14 mouse cellular contexts compared by ENCODE assay signal in genomic region chr11:76639269-76639985, GRCm38 (mm10). TPM values are rescaled to one million over a fixed set of nuclear protein-coding genes. Genes with fewer than 3 reads are reported as not detected.
DNase-seq lines count a peak whose midpoint lies in the region; ATAC-seq and TF ChIP-seq lines count a peak whose summit lies in the region.
"Had no signal": no experiment of that assay in that cellular context is flagged by ENCODE, and none has a peak within 500 bp of the region (broad histone marks: within the 10 kb centered on the region; RNA-seq: fewer than 3 reads in every experiment).

No protein-coding gene starts in this region.

- H3K9ac ChIP-seq in forebrain, embryonic 15.5 days (replicated peaks), result no peak overlapping the region
- no peak overlapping the region for H3K9ac ChIP-seq in forebrain, embryonic 11.5 days (ENCODE audit: low read length)
- H3K9ac ChIP-seq in neural tube, embryonic 14.5 days (replicated peaks; ENCODE audit: low read depth, low read length), result no peak overlapping the region
- H3K9ac ChIP-seq in hindbrain, embryonic 16.5 days (ENCODE audit: low read depth, low read length), result no peak overlapping the region
- H3K9ac ChIP-seq: heart, embryonic 15.5 days; lung, embryonic 15.5 days had no signal

- 0 out of 2 replicates have a peak, but pooled peaks cover 5% of the 10 kb centered on the region for H3K4me1 ChIP-seq in forebrain, embryonic 15.5 days
- 0 out of 2 replicates have a peak, but pooled peaks cover 2% of the 10 kb centered on the region for H3K4me1 ChIP-seq in forebrain, embryonic 11.5 days (replicated peaks; ENCODE audit: control insufficient read depth, insufficient read depth, low read length)
- H3K4me1 ChIP-seq in neural tube, embryonic 14.5 days (ENCODE audit: control insufficient read depth, insufficient read depth, low read length), result 0 out of 2 replicates have a peak, but pooled peaks cover 4% of the 10 kb centered on the region
- H3K4me1 ChIP-seq in cerebellum, adult 2 months (ENCODE audit: control insufficient read depth, insufficient read depth, low read length), result peaks cover 3% of the 10 kb centered on the region; the same call in 1 of the 2 replicates
- peaks cover 10% of the 10 kb centered on the region for H3K4me1 ChIP-seq in hindbrain, embryonic 16.5 days (ENCODE audit: control insufficient read depth, insufficient read depth, low read depth, low read length)
- H3K4me1 ChIP-seq: heart, embryonic 15.5 days; lung, embryonic 15.5 days had no signal

- no peaks in the 10 kb centered on the region; the same call in 1 of the 2 replicates for H3K27me3 ChIP-seq in forebrain, embryonic 15.5 days
- H3K27me3 ChIP-seq in forebrain, embryonic 11.5 days (ENCODE audit: control insufficient read depth, insufficient read depth, low read length), result peaks cover 4% of the 10 kb centered on the region; the same call in 1 of the 2 replicates
- H3K27me3 ChIP-seq in neural tube, embryonic 14.5 days (ENCODE audit: control insufficient read depth, insufficient read depth, low read length), result no peaks in the 10 kb centered on the region
- no peaks in the 10 kb centered on the region for H3K27me3 ChIP-seq in cerebellum, adult 2 months (ENCODE audit: control insufficient read depth, insufficient read depth, low read length)
- no peaks in the 10 kb centered on the region for H3K27me3 ChIP-seq in hindbrain, embryonic 16.5 days (replicated peaks; ENCODE audit: control insufficient read depth, insufficient read depth, low read length)

- H3K4me3 ChIP-seq in forebrain, embryonic 15.5 days, result no peak overlapping the region
- no peak overlapping the region for H3K4me3 ChIP-seq in forebrain, embryonic 11.5 days (ENCODE audit: low read depth, low read length)
- no peak overlapping the region for H3K4me3 ChIP-seq in neural tube, embryonic 14.5 days (ENCODE audit: low read depth, low read length)
- H3K4me3 ChIP-seq in cerebellum, adult 2 months (replicated peaks; ENCODE audit: insufficient read depth, low read depth, low read length), result no peak overlapping the region
- no peak overlapping the region for H3K4me3 ChIP-seq in hindbrain, embryonic 16.5 days (ENCODE audit: low read length)
- H3K4me3 ChIP-seq: heart, embryonic 15.5 days; lung, embryonic 15.5 days had no signal

- H3K9me3 ChIP-seq in forebrain, embryonic 15.5 days, result no peaks in the 10 kb centered on the region
- no peaks in the 10 kb centered on the region for H3K9me3 ChIP-seq in forebrain, embryonic 11.5 days (ENCODE audit: control insufficient read depth, low read length)
- no peaks in the 10 kb centered on the region for H3K9me3 ChIP-seq in neural tube, embryonic 14.5 days (ENCODE audit: control insufficient read depth, low read length)
- no peaks in the 10 kb centered on the region for H3K9me3 ChIP-seq in hindbrain, embryonic 16.5 days (ENCODE audit: control insufficient read depth, low read length)
- H3K9me3 ChIP-seq: G1E; heart, embryonic 15.5 days; lung, embryonic 15.5 days had no signal

- no peak overlapping the region; the same call in 1 of the 2 replicates for H3K4me2 ChIP-seq in forebrain, embryonic 15.5 days (replicated peaks)
- H3K4me2 ChIP-seq in forebrain, embryonic 11.5 days (ENCODE audit: low read depth, low read length, severe bottlenecking), result no peak overlapping the region
- no peak overlapping the region for H3K4me2 ChIP-seq in neural tube, embryonic 14.5 days (ENCODE audit: low read depth, low read length)
- H3K4me2 ChIP-seq in hindbrain, embryonic 16.5 days (ENCODE audit: low read length), result no peak overlapping the region
- H3K4me2 ChIP-seq: heart, embryonic 15.5 days; lung, embryonic 15.5 days; midbrain, embryonic 11.5 days had no signal

- no peak for TF ChIP-seq CTCF in cerebellum, adult 2 months (IDR thresholded peaks at IDR 0.05; ENCODE audit: borderline replicate concordance, insufficient read depth, low read depth, low read length)

- no peak for TF ChIP-seq POLR2A in cerebellum, adult 2 months (IDR thresholded peaks at IDR 0.05; ENCODE audit: borderline replicate concordance, insufficient read depth, low read length)

- H3K27ac ChIP-seq in forebrain, embryonic 15.5 days (replicated peaks), result peak overlapping the region; percentile 88
- H3K27ac ChIP-seq in forebrain, embryonic 11.5 days (ENCODE audit: low read depth, low read length), result no peak overlapping the region
- peak overlapping the region; percentile 12; the same call in 1 of the 2 replicates for H3K27ac ChIP-seq in neural tube, embryonic 14.5 days (ENCODE audit: low read depth, low read length)
- H3K27ac ChIP-seq in cerebellum, adult 2 months (ENCODE audit: insufficient read depth, low read length), result no peak overlapping the region
- H3K27ac ChIP-seq in hindbrain, embryonic 16.5 days (ENCODE audit: low read depth, low read length), result peak overlapping the region; percentile 20; the same call in 1 of the 2 replicates
- H3K27ac ChIP-seq: heart, embryonic 15.5 days; lung, embryonic 15.5 days had no signal

- ATAC-seq in forebrain, embryonic 15.5 days (replicated peaks), result peak; percentile 86
- no peak for ATAC-seq in forebrain, embryonic 11.5 days (replicated peaks; ENCODE audit: low FRiP score)
- no peak for ATAC-seq in neural tube, embryonic 14.5 days (ENCODE audit: low read depth)
- ATAC-seq in hindbrain, embryonic 16.5 days, result 0 out of 2 replicates have a peak, but pooled peaks have one; percentile 61

- no peaks in the 10 kb centered on the region for H3K36me3 ChIP-seq in forebrain, embryonic 15.5 days
- no peaks in the 10 kb centered on the region for H3K36me3 ChIP-seq in forebrain, embryonic 11.5 days (ENCODE audit: control insufficient read depth, insufficient read depth, low read length)
- no peaks in the 10 kb centered on the region for H3K36me3 ChIP-seq in neural tube, embryonic 14.5 days (ENCODE audit: control insufficient read depth, insufficient read depth, low read length)
- no peaks in the 10 kb centered on the region for H3K36me3 ChIP-seq in hindbrain, embryonic 16.5 days (ENCODE audit: control insufficient read depth, insufficient read depth, low read length)
- H3K36me3 ChIP-seq: G1E; heart, embryonic 15.5 days; lung, embryonic 15.5 days had no signal

- WGBS in forebrain, embryonic 15.5 days, result 57% methylated on average over 17 of the region's 17 CpGs
- 89% methylated on average over 17 of the region's 17 CpGs for WGBS in forebrain, embryonic 11.5 days
- WGBS in neural tube, embryonic 14.5 days, result 38% methylated on average over 17 of the region's 17 CpGs
- WGBS in cerebellum, adult 2 months, result 19% methylated on average over 17 of the region's 17 CpGs
- 53% methylated on average over 17 of the region's 17 CpGs for WGBS in hindbrain, embryonic 16.5 days

- intact Hi-C loops in heart, postnatal 14 days (cut with DNase I), result no loop called here

- DNase-seq in forebrain, embryonic 11.5 days (ENCODE audit: low spot score), result no peak
- DNase-seq in neural tube, embryonic 10.5 days (ENCODE audit: extremely low spot score, low spot score), result no peak
- peak; percentile 58 to 68 for DNase-seq in cerebellum, adult 2 months
- DNase-seq in heart, postnatal 14 days, result no peak
- DNase-seq: kidney, postnatal 14 days; liver had no signal

RNA-seq across cellular contexts. Expression of gene Abr, which starts 17.3 kb away (rescaled TPM):
- 111 and 112 TPM in 2 replicates for polyA plus RNA-seq in forebrain, embryonic 15.5 days (2015; fragmentation: Nextera tagmentation; extraction: Ambion mirVana)
- polyA plus RNA-seq in forebrain, embryonic 11.5 days (2014; fragmentation: Nextera tagmentation; extraction: Ambion mirVana), result 46.4 and 50.5 TPM in 2 replicates
- 99.2 and 115 TPM in 2 replicates for polyA plus RNA-seq in neural tube, embryonic 14.5 days (2014; fragmentation: Nextera tagmentation; extraction: Ambion mirVana)
- polyA plus RNA-seq in cerebellum, adult 2 months (2012; rRNA removed), result 168 and 170 TPM in 2 replicates
- 85.2 and 102 TPM in 2 replicates for polyA plus RNA-seq in hindbrain, embryonic 16.5 days (2015; fragmentation: Nextera tagmentation; extraction: Ambion mirVana)
- 10 to 100 TPM; 29.4 to 34.3 TPM for total RNA-seq in heart, postnatal 14 days (2021)
- polyA plus RNA-seq: G1E had no signal

RNA-seq across cellular contexts. Expression of gene Bhlha9, which starts 32.8 kb away (rescaled TPM):
- polyA plus RNA-seq in forebrain, embryonic 15.5 days (2015; fragmentation: Nextera tagmentation; extraction: Ambion mirVana), result 0.51 and 0.65 TPM in 2 replicates
- not detected in 2 replicates for polyA plus RNA-seq in forebrain, embryonic 11.5 days (2014; fragmentation: Nextera tagmentation; extraction: Ambion mirVana)
- 1.2 and 1.4 TPM in 2 replicates for polyA plus RNA-seq in neural tube, embryonic 14.5 days (2014; fragmentation: Nextera tagmentation; extraction: Ambion mirVana)
- 3.0 and 4.3 TPM in 2 replicates for polyA plus RNA-seq in cerebellum, adult 2 months (2012; rRNA removed)
- polyA plus RNA-seq in hindbrain, embryonic 16.5 days (2015; fragmentation: Nextera tagmentation; extraction: Ambion mirVana), result 2.6 and 2.7 TPM in 2 replicates
- not detected for total RNA-seq in heart, postnatal 14 days (2021)
- total RNA-seq: G1E had no signal
- polyA plus RNA-seq: G1E; gonadal fat pad, adult 2 months; lung, embryonic 15.5 days; midbrain, embryonic 11.5 days had no signal

RNA-seq across cellular contexts. Expression of gene Trarg1, which starts 40.2 kb away (rescaled TPM):
- polyA plus RNA-seq in forebrain, embryonic 15.5 days (2015; fragmentation: Nextera tagmentation; extraction: Ambion mirVana), result 0.24 and 0.56 TPM in 2 replicates
- not detected in 2 replicates for polyA plus RNA-seq in forebrain, embryonic 11.5 days (2014; fragmentation: Nextera tagmentation; extraction: Ambion mirVana)
- polyA plus RNA-seq in neural tube, embryonic 14.5 days (2014; fragmentation: Nextera tagmentation; extraction: Ambion mirVana), result 0.44 and 4.1 TPM in 2 replicates
- 0.21 and 0.38 TPM in 2 replicates for polyA plus RNA-seq in cerebellum, adult 2 months (2012; rRNA removed)
- 1.6 and 1.9 TPM in 2 replicates for polyA plus RNA-seq in hindbrain, embryonic 16.5 days (2015; fragmentation: Nextera tagmentation; extraction: Ambion mirVana)
- total RNA-seq in heart, postnatal 14 days (2021), result 1 to 10 TPM; 5.0 to 5.1 TPM
- polyA plus RNA-seq: G1E had no signal

Comparison
In these comparisons a context has a peak if more than half of its experiments do, and no peak if none do; other contexts are left out.
1. ATAC-seq: peak in forebrain, embryonic 15.5 days (single experiment) and hindbrain, embryonic 16.5 days (single experiment); none in forebrain, embryonic 11.5 days (single experiment) and neural tube, embryonic 14.5 days (single experiment).
2. H3K27ac ChIP-seq: peak in forebrain, embryonic 15.5 days (single experiment), neural tube, embryonic 14.5 days (single experiment) and hindbrain, embryonic 16.5 days (single experiment); none in forebrain, embryonic 11.5 days (single experiment) and cerebellum, adult 2 months (single experiment).
3. DNase-seq: peak in cerebellum, adult 2 months (2 of 2); none in forebrain, embryonic 11.5 days (single experiment), neural tube, embryonic 10.5 days (single experiment) and heart, postnatal 14 days (0 of 2).